Mouse (Mus musculus): ENCODE results near the gene Flna. TPM values are rescaled to one million over a fixed set of nuclear protein-coding genes. Genes with fewer than 3 reads are reported as not detected.

Gene Flna
- polyA plus RNA-seq (2012; rRNA removed), result 5,313 and 5,579 TPM in 2 replicates

GRCm38 (mm10) chrX:74249615-74250014 lies at the start of gene Flna:
Flna (minus strand) TSS chrX:74249820.
- DNase-seq (ENCODE audit: low spot score), result peak; percentile 60

- DNase-seq (ENCODE audit: low spot score), result no peak
Observed at GRCm38 (mm10) chrX:74298348-74298747, 48.7 kb upstream of the Flna start.

GRCm38 (mm10) chrX:74296538-74297448 lies 47.2 kb upstream of the Flna start, which contains the start of gene Atp6ap1:
Atp6ap1 (plus strand) TSS chrX:74297097.
- peak; percentile 67 for DNase-seq (ENCODE audit: low spot score)

GRCm38 (mm10) chrX:74293431-74293830 lies 43.8 kb upstream of the Flna start:
- DNase-seq (ENCODE audit: low spot score), result no peak

GRCm38 (mm10) chrX:74283092-74283437 lies 33.4 kb upstream of the Flna start:
- no peak for DNase-seq (ENCODE audit: low spot score)

- peak; percentile 62 for DNase-seq (ENCODE audit: low spot score)
Observed at GRCm38 (mm10) chrX:74282395-74283091, 32.9 kb upstream of the Flna start.

- DNase-seq (ENCODE audit: low spot score), result peak; percentile 49
Observed at GRCm38 (mm10) chrX:74281732-74282394, 32.2 kb upstream of the Flna start, which contains the start of the genes Taz and Dnase1l1. Taz (plus strand) TSS chrX:74281912. Dnase1l1 (minus strand) TSS chrX:74282337.

GRCm38 (mm10) chrX:74281041-74281731 lies 31.6 kb upstream of the Flna start:
- no peak for DNase-seq (ENCODE audit: low spot score)

GRCm38 (mm10) chrX:74277916-74278315 lies 28.3 kb upstream of the Flna start:
- DNase-seq (ENCODE audit: low spot score), result no peak

GRCm38 (mm10) chrX:74273422-74274322 lies 24.1 kb upstream of the Flna start:
- DNase-seq (ENCODE audit: low spot score), result no peak

GRCm38 (mm10) chrX:74270902-74271551 lies 21.4 kb upstream of the Flna start:
- no peak for DNase-seq (ENCODE audit: low spot score)

GRCm38 (mm10) chrX:74270062-74270901 lies 20.7 kb upstream of the Flna start, which contains the start of gene Rpl10:
Rpl10 (plus strand) TSS chrX:74270812.
- DNase-seq (ENCODE audit: low spot score), result peak; percentile 66

- no peak for DNase-seq (ENCODE audit: low spot score)
Observed at GRCm38 (mm10) chrX:74269736-74270061, 20.1 kb upstream of the Flna start.

- no peak for DNase-seq (ENCODE audit: low spot score)
Observed at GRCm38 (mm10) chrX:74257746-74258145, 8.1 kb upstream of the Flna start.

- DNase-seq (ENCODE audit: low spot score), result peak; percentile 44
Observed at GRCm38 (mm10) chrX:74254888-74255565, 5.4 kb upstream of the Flna start.

GRCm38 (mm10) chrX:74254153-74254887 lies 4.7 kb upstream of the Flna start, which contains the start of gene Emd:
Emd (plus strand) TSS chrX:74254687.
- DNase-seq (ENCODE audit: low spot score), result peak; percentile 75

GRCm38 (mm10) chrX:74248651-74249050 lies 969 bp downstream of the Flna start:
- peak; percentile 36 for DNase-seq (ENCODE audit: low spot score)

- no peak for DNase-seq (ENCODE audit: low spot score)
Observed at GRCm38 (mm10) chrX:74246693-74247092, 2.9 kb downstream of the Flna start.
